Mouse (Mus musculus) kidney, embryonic 14.5 days (tissue): Measurements from ENCODE around the gene Acsl5. TPM values are rescaled to one million over a fixed set of nuclear protein-coding genes. Genes with fewer than 3 reads are reported as not detected.

Source experiments
- ATAC-seq: fragments of 200-750 bp; cut with Nextera tagmentation; 2 replicates; pipeline ENCODE4 v1.8.0; 2017; ENCODE audit warnings: moderate number of reproducible peaks, mild to moderate bottlenecking, moderate TSS enrichment, moderate library complexity; ENCODE audit not compliant: low FRiP score, low TSS enrichment
- H3K27ac ChIP-seq: fragments of 300-500 bp; sonication (generic); 2 replicates; pipeline ENCODE4 v1.5.1; 2014; ENCODE audit warnings: low read depth, mild to moderate bottlenecking, low read length, moderate library complexity, mixed read lengths
- H3K27me3 ChIP-seq: fragments of 300-500 bp; sonication (generic); 2 replicates; pipeline ENCODE4 v1.6.1; 2014; ENCODE audit warnings: mild to moderate bottlenecking, low read length; ENCODE audit not compliant: control insufficient read depth, insufficient read depth
- H3K36me3 ChIP-seq: fragments of 300-500 bp; sonication (generic); 2 replicates; pipeline ENCODE4 v1.6.1; 2014; ENCODE audit warnings: low read length, mixed read lengths; ENCODE audit not compliant: control insufficient read depth, insufficient read depth
- H3K4me1 ChIP-seq: fragments of 300-500 bp; sonication (generic); 2 replicates; pipeline ENCODE4 v1.6.1; 2014; ENCODE audit warnings: low read length, mixed read lengths; ENCODE audit not compliant: control insufficient read depth, insufficient read depth
- H3K4me2 ChIP-seq: fragments of 300-500 bp; sonication (generic); replicated peaks from 2 replicates; pipeline ENCODE4 v1.6.1; 2014; ENCODE audit warnings: low read depth, mild to moderate bottlenecking, low read length
- H3K4me3 ChIP-seq: fragments of 300-500 bp; sonication (generic); 2 replicates; pipeline ENCODE4 v1.5.1; 2014; ENCODE audit warnings: mild to moderate bottlenecking, low read length
- H3K9ac ChIP-seq: fragments of 300-500 bp; sonication (generic); 2 replicates; pipeline ENCODE4 v1.6.1; 2014; ENCODE audit warnings: low read depth, mild to moderate bottlenecking, low read length, moderate library complexity
- H3K9me3 ChIP-seq: fragments of 300-500 bp; sonication (generic); 2 replicates; pipeline ENCODE4 v1.6.1; 2016; ENCODE audit warnings: low read length; ENCODE audit not compliant: control insufficient read depth
- WGBS: fragments of 180-500 bp; shearing (Covaris S2); extraction: QIAGEN DNeasy Blood & Tissue Kit; methylation state at CpG from one replicate; pipeline ENCODE4 v1.1.7; 2014; 5-methylcytosine and 5-hydroxymethylcytosine counted together
- polyA plus RNA-seq: library from polyadenylated mRNA; unstranded; fragments of >200 nt; fragmentation: Nextera tagmentation; extraction: Ambion mirVana; gene quantifications from 2 replicates; pipeline ENCODE4 v1.2.1, GENCODE M21; 2014

The Acsl5 gene
- polyA plus RNA-seq, result 26.3 and 38.1 TPM in 2 replicates

DNA sequence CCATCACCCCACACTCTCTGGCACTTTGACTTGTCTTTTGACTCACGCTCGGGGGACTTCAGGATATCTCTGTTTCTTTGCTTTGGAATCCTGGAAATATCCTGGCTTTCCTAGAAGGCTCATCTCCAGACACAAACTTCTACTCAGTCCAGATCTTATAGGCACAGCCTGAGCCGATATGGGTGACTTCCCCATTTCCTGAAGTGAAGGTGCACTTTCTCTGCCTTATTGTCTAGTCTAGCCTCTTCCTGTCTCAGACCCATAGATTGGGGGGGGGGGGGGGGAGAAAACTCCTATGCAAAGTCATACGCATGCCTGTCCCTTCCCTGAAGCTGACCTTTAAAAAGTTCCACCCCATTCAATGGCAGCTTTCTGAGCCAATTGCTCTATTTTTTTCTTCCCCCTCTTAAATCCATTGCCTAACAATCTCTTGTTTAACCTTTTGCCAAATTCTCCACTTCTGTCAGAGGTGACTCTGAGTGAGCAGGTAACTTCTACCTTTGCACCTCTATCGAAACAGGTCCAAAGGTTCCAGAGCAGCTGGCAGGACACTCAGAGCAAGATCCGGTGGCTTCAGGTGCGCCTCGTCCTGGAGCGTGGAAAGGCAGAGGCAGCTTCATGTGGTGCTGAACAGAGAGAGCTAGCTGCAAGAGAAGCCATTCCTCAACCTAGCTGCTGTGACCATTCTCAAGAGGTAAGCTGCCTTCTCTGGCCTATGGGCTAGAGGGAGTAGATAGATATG lies at the start of gene Acsl5:
Gene Acsl5 (plus strand): TSS at position 556 of the 742 bp plus-strand sequence.
- Histone ChIP-seq H3K4me2 (no peak within 1 kb of the TSS), H3K4me1 (no peaks in the 10 kb centered on the region), H3K9ac (no peak within 1 kb of the TSS), H3K27me3 (no peaks in the 10 kb centered on the region), H3K27ac (no peak within 1 kb of the TSS), H3K4me3 (no peak within 1 kb of the TSS), H3K9me3 (no peaks in the 10 kb centered on the region), H3K36me3 (no peaks in the 10 kb centered on the region)
- ATAC-seq, result no peak
- 96% methylated on average over 9 of the region's 9 CpGs for WGBS

DNA sequence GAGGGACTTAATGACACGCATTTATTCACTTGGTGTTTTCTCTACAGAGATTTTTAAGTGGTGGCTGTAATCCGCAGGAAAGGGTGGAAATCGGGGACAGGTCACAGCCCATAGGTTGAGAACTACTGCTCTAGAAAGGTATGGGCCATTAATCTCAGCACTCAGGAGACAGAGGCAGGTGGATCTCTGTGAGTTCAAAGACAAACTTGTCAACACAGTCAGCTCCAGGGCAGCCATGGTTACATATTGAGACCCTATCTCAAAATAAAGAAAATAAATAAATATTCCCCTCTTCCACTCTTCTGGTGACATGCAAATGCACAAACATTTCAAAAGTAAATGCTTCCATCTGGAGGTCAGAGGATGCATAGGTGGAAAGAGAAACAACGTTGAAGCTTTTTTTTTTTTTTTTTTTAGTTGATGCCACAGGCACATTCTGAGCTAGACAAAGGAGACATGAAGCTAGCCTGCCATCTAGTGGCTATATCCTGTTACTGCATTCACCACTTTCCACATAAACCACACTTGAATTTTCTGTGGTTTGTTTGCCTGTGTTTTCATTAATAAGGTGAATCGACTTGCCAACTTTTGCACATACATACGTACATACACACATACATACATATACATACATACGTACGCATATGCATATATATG lies 45.1 kb upstream of the Acsl5 start:
- no peak overlapping the region for H3K4me3 ChIP-seq
- H3K27me3 ChIP-seq, result no peaks in the 10 kb centered on the region
- 39% methylated on average over 8 of the region's 8 CpGs for WGBS
- no peak overlapping the region for H3K27ac ChIP-seq
- no peaks in the 10 kb centered on the region for H3K36me3 ChIP-seq
- no peak overlapping the region for H3K9ac ChIP-seq
- H3K9me3 ChIP-seq, result no peaks in the 10 kb centered on the region
- no peak for ATAC-seq
- no peaks in the 10 kb centered on the region for H3K4me1 ChIP-seq
- no peak overlapping the region for H3K4me2 ChIP-seq

DNA sequence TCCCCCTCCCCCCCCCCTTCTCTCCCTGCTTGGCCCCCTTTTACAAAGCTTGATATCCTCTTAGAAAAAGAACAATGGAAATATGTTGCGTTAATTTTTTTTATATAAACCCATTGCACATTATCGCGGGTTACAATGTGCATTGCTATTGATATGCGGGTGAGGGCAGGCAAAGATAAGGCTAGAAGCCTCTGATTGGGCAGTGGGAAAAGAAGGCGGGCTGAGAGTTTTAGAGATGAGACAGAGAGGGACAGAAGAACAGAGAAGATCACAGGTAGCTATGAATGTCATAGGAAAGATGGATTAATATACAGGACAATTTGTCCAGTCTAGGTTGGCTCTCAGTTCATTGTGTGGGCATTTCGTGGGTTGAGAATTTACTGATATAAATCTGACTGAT lies 44.5 kb upstream of the Acsl5 start:
- Histone ChIP-seq H3K9me3 (no peaks in the 10 kb centered on the region), H3K36me3 (no peaks in the 10 kb centered on the region), H3K27ac (no peak overlapping the region), H3K9ac (no peak overlapping the region), H3K4me2 (no peak overlapping the region), H3K4me1 (no peaks in the 10 kb centered on the region), H3K27me3 (no peaks in the 10 kb centered on the region), H3K4me3 (no peak overlapping the region)
- no peak for ATAC-seq
- 57% methylated on average over 6 of the region's 6 CpGs for WGBS

DNA sequence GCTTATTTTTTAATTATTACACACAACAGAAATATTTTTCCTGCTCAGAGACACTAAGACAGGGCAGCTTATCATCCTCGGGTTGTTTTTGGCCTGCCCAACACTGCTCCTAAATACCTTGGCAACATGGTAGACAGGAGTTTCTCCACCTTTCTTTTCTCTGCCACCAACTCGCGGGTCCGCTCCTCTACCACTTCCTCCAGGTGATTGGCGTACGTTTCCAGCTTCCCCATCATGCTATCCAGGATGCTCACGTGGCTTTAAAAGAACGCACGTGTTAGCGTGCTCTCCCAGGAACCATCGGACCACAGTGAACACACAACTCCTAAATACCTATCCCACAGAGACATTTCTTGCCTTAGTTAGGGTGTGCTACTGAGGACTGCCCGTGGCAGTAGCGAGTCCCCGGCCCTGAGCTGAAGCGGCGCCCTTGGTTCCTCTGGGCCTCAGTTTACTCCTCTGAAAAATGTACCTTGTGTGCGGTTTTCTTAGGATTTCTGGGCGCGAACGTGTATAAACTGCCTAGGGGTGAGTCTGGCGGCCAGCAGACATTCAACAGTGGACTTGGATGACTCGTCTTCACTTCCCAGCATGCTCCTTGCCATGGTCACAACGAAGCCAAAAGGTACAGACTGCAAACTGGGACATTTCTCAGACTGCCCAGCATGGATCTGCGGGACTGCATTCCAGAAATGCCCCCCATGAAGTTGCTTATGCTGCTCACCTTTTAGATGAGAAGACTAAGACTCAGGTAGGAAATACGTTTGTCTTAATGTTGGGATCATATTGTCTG lies 43.8 kb upstream of the Acsl5 start:
- no peak for ATAC-seq

DNA sequence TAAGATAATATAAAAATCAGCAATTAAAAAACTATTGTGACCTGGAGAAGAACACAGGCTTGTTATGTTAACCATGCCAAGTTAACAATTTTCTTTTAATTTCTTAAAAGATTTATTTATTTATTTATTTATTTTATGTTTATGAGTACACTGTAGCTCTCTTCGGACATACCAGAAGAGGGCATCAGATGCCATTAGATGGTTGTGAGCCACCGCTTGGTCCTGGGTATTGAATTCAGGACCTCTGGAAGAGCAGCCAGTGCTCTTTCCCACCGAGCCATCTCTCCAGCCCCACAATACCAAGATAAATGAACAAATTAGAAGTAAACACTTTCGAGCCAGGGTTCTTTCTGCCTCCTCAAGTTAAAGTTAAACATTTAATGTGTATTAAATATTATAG lies 43.1 kb upstream of the Acsl5 start:
- 75% methylated on average over 4 of the region's 4 CpGs for WGBS
- Histone ChIP-seq H3K4me1 (no peaks in the 10 kb centered on the region), H3K27me3 (no peaks in the 10 kb centered on the region), H3K4me3 (no peak overlapping the region), H3K27ac (no peak overlapping the region), H3K36me3 (no peaks in the 10 kb centered on the region), H3K4me2 (no peak overlapping the region), H3K9ac (no peak overlapping the region), H3K9me3 (no peaks in the 10 kb centered on the region)
- ATAC-seq, result no peak

More for the DNA sequence above, 43.8 kb upstream of the Acsl5 start:
- Histone ChIP-seq H3K27me3 (no peaks in the 10 kb centered on the region), H3K36me3 (no peaks in the 10 kb centered on the region), H3K9ac (no peak overlapping the region), H3K9me3 (no peaks in the 10 kb centered on the region), H3K27ac (no peak overlapping the region), H3K4me3 (no peak overlapping the region), H3K4me2 (no peak overlapping the region), H3K4me1 (no peaks in the 10 kb centered on the region)
- 61% methylated on average over 25 of the region's 25 CpGs for WGBS

DNA sequence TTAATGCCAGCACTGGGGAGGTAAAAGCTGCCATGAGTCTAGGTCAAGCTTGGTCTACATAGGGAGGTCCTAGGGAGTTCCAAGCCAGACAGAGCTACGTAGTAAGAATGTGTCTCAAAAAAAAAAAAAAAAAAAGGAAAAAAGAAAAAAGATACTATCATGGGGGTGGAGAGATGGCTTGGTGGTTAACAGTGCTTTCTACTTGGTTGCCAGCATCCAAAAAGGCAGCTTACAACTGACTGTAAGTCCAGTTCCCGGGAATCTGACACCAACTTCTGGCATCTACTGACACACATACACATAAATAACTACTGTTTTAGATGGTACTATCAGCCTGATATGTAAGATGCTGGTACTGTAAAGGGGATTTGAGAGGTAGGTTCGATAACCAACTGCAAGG lies 42.7 kb upstream of the Acsl5 start:
- Histone ChIP-seq H3K27me3 (no peaks in the 10 kb centered on the region), H3K36me3 (no peaks in the 10 kb centered on the region), H3K9me3 (no peaks in the 10 kb centered on the region), H3K9ac (no peak overlapping the region), H3K4me3 (no peak overlapping the region), H3K4me2 (no peak overlapping the region), H3K4me1 (no peaks in the 10 kb centered on the region), H3K27ac (no peak overlapping the region)
- ATAC-seq, result no peak
- WGBS, result 78% methylated on average over 3 of the region's 3 CpGs

DNA sequence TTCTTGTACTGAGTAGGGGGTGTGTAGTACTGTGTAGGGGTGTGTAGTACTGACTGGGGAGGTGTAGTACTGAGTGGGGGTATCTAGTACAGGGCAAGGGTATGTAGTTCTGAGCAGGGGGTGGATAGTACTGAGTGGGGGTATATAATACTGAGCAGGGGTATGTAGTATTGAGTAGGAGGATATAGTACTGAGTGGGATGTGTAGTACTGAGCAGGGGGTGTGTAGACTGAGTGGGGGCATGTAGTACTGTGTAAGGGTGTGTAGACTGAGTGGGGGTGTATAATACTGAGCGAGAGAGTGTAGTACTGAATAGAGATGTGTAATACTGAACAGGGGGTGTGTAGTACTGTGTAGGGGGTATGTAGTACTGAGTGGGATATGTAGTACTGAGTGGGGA lies 40.0 kb upstream of the Acsl5 start:
- no peak; the same call in 1 of the 2 replicates for ATAC-seq
- no peak overlapping the region for H3K27ac ChIP-seq
- WGBS, result 94% methylated on average over 1 of the region's 1 CpGs

DNA sequence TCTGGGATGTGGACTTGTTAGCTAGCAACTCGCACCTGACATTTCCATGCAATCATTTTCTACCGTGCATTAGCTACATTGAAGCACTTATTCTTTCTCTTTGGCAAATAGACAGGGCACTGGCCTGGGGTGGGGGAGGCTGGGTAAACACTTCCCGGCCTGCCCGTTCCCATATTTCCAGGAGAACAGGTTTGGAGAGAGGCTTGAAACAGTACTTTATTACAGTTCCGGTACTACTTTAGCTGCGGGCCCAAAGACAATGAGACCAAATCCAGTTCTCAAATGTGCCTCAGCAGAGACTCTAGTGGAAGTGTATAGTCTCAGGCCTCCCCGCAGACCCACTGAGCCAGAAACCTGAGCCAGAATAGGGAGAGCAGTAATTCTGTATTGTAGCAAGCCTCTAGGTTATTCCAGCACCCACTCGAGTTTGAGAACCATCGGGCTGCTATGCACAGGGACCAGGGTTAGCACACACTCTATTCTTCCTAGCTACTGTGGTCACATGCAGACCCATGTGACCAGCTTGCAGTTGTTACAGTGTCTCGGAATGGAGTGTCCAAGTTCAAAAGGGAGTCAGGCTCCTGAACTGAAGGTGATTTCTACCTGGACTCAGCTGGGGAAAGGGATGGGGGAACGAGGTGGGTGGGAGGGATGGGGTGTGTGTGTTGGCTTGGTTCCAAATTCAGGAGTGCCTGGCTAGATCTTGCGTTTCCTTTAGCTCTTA lies 38.0 kb upstream of the Acsl5 start:
- Histone ChIP-seq H3K4me3 (no peak overlapping the region), H3K36me3 (no peaks in the 10 kb centered on the region), H3K4me2 (no peak overlapping the region), H3K9ac (no peak overlapping the region), H3K27me3 (no peaks in the 10 kb centered on the region), H3K4me1 (peaks cover 9% of the 10 kb centered on the region), H3K27ac (no peak overlapping the region), H3K9me3 (no peaks in the 10 kb centered on the region)
- WGBS, result 70% methylated on average over 12 of the region's 12 CpGs
- ATAC-seq, result no peak

More for the DNA sequence above, 40.0 kb upstream of the Acsl5 start:
- no peaks in the 10 kb centered on the region for H3K4me1 ChIP-seq
- H3K4me3 ChIP-seq, result no peak overlapping the region
- H3K9ac ChIP-seq, result no peak overlapping the region
- H3K36me3 ChIP-seq, result no peaks in the 10 kb centered on the region
- H3K4me2 ChIP-seq, result no peak overlapping the region
- no peaks in the 10 kb centered on the region for H3K27me3 ChIP-seq
- no peaks in the 10 kb centered on the region for H3K9me3 ChIP-seq
